In the genomic region with DNA sequence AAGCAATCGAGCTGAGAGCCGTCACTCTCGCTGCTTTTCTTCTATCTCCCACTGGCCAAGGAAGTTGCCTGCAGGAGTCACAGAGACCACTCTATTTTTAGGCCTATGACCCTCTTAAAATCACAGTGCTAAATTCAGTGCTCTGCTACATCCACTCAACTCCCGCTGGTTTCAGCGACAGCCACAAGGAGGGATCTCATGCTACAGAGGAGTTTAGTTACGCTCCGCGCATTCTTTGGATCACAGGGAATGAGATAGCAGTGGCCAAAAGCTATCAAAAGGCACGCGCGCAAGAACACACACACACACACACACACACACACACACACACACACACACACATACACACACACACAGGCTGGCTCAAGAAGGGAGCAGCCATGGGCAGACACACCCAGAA, we compare ENCODE assay signal across 8 mouse cellular contexts.
A peak's percentile ranks its signal among the peaks of the same experiment; 100 is the strongest.
DNase-seq lines count a peak whose midpoint lies in the region; ATAC-seq and TF ChIP-seq lines count a peak whose summit lies in the region.
"Had no signal": no experiment of that assay in that cellular context is flagged by ENCODE, and none has a peak within 500 bp of the region (broad histone marks: within the 10 kb centered on the region; RNA-seq: fewer than 3 reads in every experiment).

No protein-coding gene starts in this region.

- TF ChIP-seq EP300 in stomach, postnatal 0 days (optimal IDR thresholded peaks at IDR 0.05), result no peak

- DNase-seq in lung, postnatal 10 days, result peak; percentile 15
- no peak for DNase-seq in lung, postnatal 25 days (ENCODE audit: low spot score)
- DNase-seq in intestine, embryonic 14.5 days (ENCODE audit: low spot score), result no peak
- DNase-seq in stomach, postnatal 0 days (ENCODE audit: low spot score), result peak; percentile 55
- DNase-seq in testis, postnatal 14 days (ENCODE audit: low spot score), result no peak

- H3K27me3 ChIP-seq in forebrain, embryonic 16.5 days (replicated peaks; ENCODE audit: control insufficient read depth, insufficient read depth, low read length), result no peaks in the 10 kb centered on the region
- no peaks in the 10 kb centered on the region for H3K27me3 ChIP-seq in intestine, embryonic 14.5 days (replicated peaks; ENCODE audit: control insufficient read depth, insufficient read depth, low read length)
- H3K27me3 ChIP-seq in stomach, postnatal 0 days (ENCODE audit: control insufficient read depth, insufficient read depth, low read length), result no peaks in the 10 kb centered on the region

- TF ChIP-seq CTCF in stomach, postnatal 0 days (IDR thresholded peaks at IDR 0.05; ENCODE audit: low read depth), result peak; percentile 33

- WGBS in forebrain, embryonic 16.5 days, result 3% methylated on average over 11 of the region's 11 CpGs
- 18% methylated on average over 11 of the region's 11 CpGs for WGBS in intestine, embryonic 14.5 days
- WGBS in stomach, postnatal 0 days, result 26% methylated on average over 11 of the region's 11 CpGs

- no peak for ATAC-seq in forebrain, embryonic 16.5 days
- ATAC-seq in intestine, embryonic 14.5 days (replicated peaks; ENCODE audit: low FRiP score, low TSS enrichment, low read depth), result no peak
- ATAC-seq in stomach, postnatal 0 days (ENCODE audit: low FRiP score, low TSS enrichment), result no peak
- ATAC-seq in activated CD4-positive, CD25-positive, alpha-beta regulatory T cell, adult 4 months, result no peak

- H3K36me3 ChIP-seq in forebrain, embryonic 16.5 days (ENCODE audit: control insufficient read depth, insufficient read depth), result no peaks in the 10 kb centered on the region
- H3K36me3 ChIP-seq in intestine, embryonic 14.5 days (ENCODE audit: control insufficient read depth, insufficient read depth, low read length), result no peaks in the 10 kb centered on the region
- no peaks in the 10 kb centered on the region for H3K36me3 ChIP-seq in stomach, postnatal 0 days (ENCODE audit: control insufficient read depth, insufficient read depth, low read length)

- no peaks in the 10 kb centered on the region for H3K9me3 ChIP-seq in forebrain, embryonic 16.5 days (ENCODE audit: control insufficient read depth, low read length)
- no peaks in the 10 kb centered on the region for H3K9me3 ChIP-seq in intestine, embryonic 14.5 days (ENCODE audit: control insufficient read depth, low read length)
- no peaks in the 10 kb centered on the region for H3K9me3 ChIP-seq in stomach, postnatal 0 days (ENCODE audit: control insufficient read depth, low read length)

- H3K4me1 ChIP-seq in forebrain, embryonic 16.5 days (replicated peaks; ENCODE audit: control insufficient read depth, insufficient read depth, low read length), result peaks cover 35% of the 10 kb centered on the region
- H3K4me1 ChIP-seq in intestine, embryonic 14.5 days (replicated peaks; ENCODE audit: control insufficient read depth, insufficient read depth, low read length), result peaks cover 44% of the 10 kb centered on the region
- peaks cover 13% of the 10 kb centered on the region for H3K4me1 ChIP-seq in stomach, postnatal 0 days (replicated peaks; ENCODE audit: control insufficient read depth, insufficient read depth)

- peak overlapping the region; percentile 37 for H3K4me2 ChIP-seq in forebrain, embryonic 16.5 days (ENCODE audit: low read length)
- H3K4me2 ChIP-seq in intestine, embryonic 14.5 days (ENCODE audit: low read length), result peak overlapping the region; percentile 22
- 0 out of 2 replicates have a peak overlapping the region, but pooled peaks have one; percentile 9 for H3K4me2 ChIP-seq in stomach, postnatal 0 days (replicated peaks; ENCODE audit: low read depth)

- peak overlapping the region; percentile 19; the same call in 1 of the 2 replicates for H3K27ac ChIP-seq in forebrain, embryonic 16.5 days (ENCODE audit: low read length)
- no peak overlapping the region for H3K27ac ChIP-seq in intestine, embryonic 14.5 days (ENCODE audit: low read depth)
- peak overlapping the region; percentile 35; the same call in 1 of the 2 replicates for H3K27ac ChIP-seq in stomach, postnatal 0 days (replicated peaks)
- H3K27ac ChIP-seq: macrophage had no signal

- no peak overlapping the region for H3K4me3 ChIP-seq in forebrain, embryonic 16.5 days (replicated peaks; ENCODE audit: low read length)
- no peak overlapping the region for H3K4me3 ChIP-seq in intestine, embryonic 14.5 days (ENCODE audit: low read depth, low read length)
- H3K4me3 ChIP-seq in stomach, postnatal 0 days (ENCODE audit: low read depth, low read length), result no peak overlapping the region

- peak overlapping the region; percentile 29; the same call in 1 of the 2 replicates for H3K9ac ChIP-seq in forebrain, embryonic 16.5 days (replicated peaks; ENCODE audit: low read depth, low read length)
- H3K9ac ChIP-seq in intestine, embryonic 14.5 days (ENCODE audit: low read length), result peak overlapping the region; percentile 14; the same call in 1 of the 2 replicates
- peak overlapping the region; percentile 18; the same call in 1 of the 2 replicates for H3K9ac ChIP-seq in stomach, postnatal 0 days (ENCODE audit: low read length)

Comparison
In these comparisons a context has a peak if more than half of its experiments do, and no peak if none do; other contexts are left out.
1. DNase-seq: peak in lung, postnatal 10 days (single experiment) and stomach, postnatal 0 days (single experiment); none in lung, postnatal 25 days (single experiment), intestine, embryonic 14.5 days (single experiment) and testis, postnatal 14 days (single experiment).
2. Peak in every context shown above with its lines, with median percentiles within 50 percentile points of each other: H3K4me2 ChIP-seq and H3K9ac ChIP-seq.